Mouse (Mus musculus): ENCODE results near the gene Ogdh. TPM values are rescaled to one million over a fixed set of nuclear protein-coding genes. Genes with fewer than 3 reads are reported as not detected.

Gene Ogdh
- polyA plus RNA-seq, 2 experiments, result 41.8 to 60.6 TPM

GRCm38 (mm10) chr11:6405591-6406081 lies 114.2 kb downstream of the Ogdh start:
- ATAC-seq (ENCODE audit: insufficient read depth) (no peak), DNase-seq (ENCODE audit: low read depth in 3 of 3, low spot score in 3 of 3) (no peak)
- TF ChIP-seq EP300 (IDR thresholded peaks at IDR 0.05; ENCODE audit: low read depth) (no peak), CTCF (IDR thresholded peaks at IDR 0.05; ENCODE audit: low read depth) (no peak)
- Histone ChIP-seq H3K9me3 (ENCODE audit: control insufficient read depth, low read length) (no peaks in the 10 kb centered on the region), H3K4me3 (ENCODE audit: insufficient read depth in 1 of 2, low read depth in 2 of 2, low read length in 2 of 2) (no peak overlapping the region), H3K36me3 (replicated peaks; ENCODE audit: control insufficient read depth, insufficient read depth, low read depth) (peaks cover 20% of the 10 kb centered on the region), H3K4me1 (replicated peaks; ENCODE audit: control insufficient read depth in 2 of 2, insufficient read depth in 2 of 2, low read length in 1 of 2) (no peaks in the 10 kb centered on the region), H3K4me2 (ENCODE audit: low read depth) (no peak overlapping the region), H3K27me3 (ENCODE audit: control insufficient read depth, insufficient read depth, low read length) (no peaks in the 10 kb centered on the region), H3K9ac (replicated peaks) (no peak overlapping the region), H3K27ac (no peak overlapping the region)
- WGBS (ENCODE audit: insufficient replicate concordance), result 79% methylated on average over 4 of the region's 4 CpGs

Small RNA genes lying within 50 kb of the gene (microRNA-seq; reads per million reads assigned to microRNA genes)
- not detected for gene Mir7651

Other genes with a start within 250 kb of the Ogdh start
- 0.40 and 0.63 TPM in 2 replicates for gene Camk2b, start 225.3 kb upstream of the Ogdh start, polyA plus RNA-seq (2012; rRNA removed)
- gene Camk2b, start 225.3 kb upstream of the Ogdh start, polyA plus RNA-seq (2014; fragmentation: Nextera tagmentation; extraction: Ambion mirVana), result 0.40 and 0.55 TPM in 2 replicates
- 0.04 and 0.05 TPM in 2 replicates for gene A730071L15Rik, start 91.6 kb upstream of the Ogdh start, polyA plus RNA-seq (2012; rRNA removed)
- not detected in 2 replicates for gene A730071L15Rik, start 91.6 kb upstream of the Ogdh start, polyA plus RNA-seq (2014; fragmentation: Nextera tagmentation; extraction: Ambion mirVana)
- 10.2 TPM in 2 replicates for gene Nudcd3, start 91.2 kb upstream of the Ogdh start, polyA plus RNA-seq (2012; rRNA removed)
- 9.3 and 11.9 TPM in 2 replicates for gene Nudcd3, start 91.2 kb upstream of the Ogdh start, polyA plus RNA-seq (2014; fragmentation: Nextera tagmentation; extraction: Ambion mirVana)
- 0.11 and 0.13 TPM in 2 replicates for gene Npc1l1, start 61.5 kb upstream of the Ogdh start, polyA plus RNA-seq (2012; rRNA removed)
- 0.08 and 0.19 TPM in 2 replicates for gene Npc1l1, start 61.5 kb upstream of the Ogdh start, polyA plus RNA-seq (2014; fragmentation: Nextera tagmentation; extraction: Ambion mirVana)
- gene Ddx56, start 23.9 kb upstream of the Ogdh start, polyA plus RNA-seq (2012; rRNA removed), result 25.4 and 28.7 TPM in 2 replicates
- gene Ddx56, start 23.9 kb upstream of the Ogdh start, polyA plus RNA-seq (2014; fragmentation: Nextera tagmentation; extraction: Ambion mirVana), result 45.8 and 53.4 TPM in 2 replicates
- 23.9 and 28.3 TPM in 2 replicates for gene Tmed4, start 16.8 kb upstream of the Ogdh start, polyA plus RNA-seq (2012; rRNA removed)
- gene Tmed4, start 16.8 kb upstream of the Ogdh start, polyA plus RNA-seq (2014; fragmentation: Nextera tagmentation; extraction: Ambion mirVana), result 37.4 and 37.5 TPM in 2 replicates
- 7.3 and 9.4 TPM in 2 replicates for gene Zmiz2, start 97.4 kb downstream of the Ogdh start, polyA plus RNA-seq (2012; rRNA removed)
- gene Zmiz2, start 97.4 kb downstream of the Ogdh start, polyA plus RNA-seq (2014; fragmentation: Nextera tagmentation; extraction: Ambion mirVana), result 3.9 and 4.1 TPM in 2 replicates
- gene Ppia, start 123.8 kb downstream of the Ogdh start, polyA plus RNA-seq (2012; rRNA removed), result 1,485 and 1,780 TPM in 2 replicates
- 3,165 and 3,291 TPM in 2 replicates for gene Ppia, start 123.8 kb downstream of the Ogdh start, polyA plus RNA-seq (2014; fragmentation: Nextera tagmentation; extraction: Ambion mirVana)
- gene H2afv, start 152.8 kb downstream of the Ogdh start, polyA plus RNA-seq (2012; rRNA removed), result 35.2 and 44.2 TPM in 2 replicates
- 117 and 119 TPM in 2 replicates for gene H2afv, start 152.8 kb downstream of the Ogdh start, polyA plus RNA-seq (2014; fragmentation: Nextera tagmentation; extraction: Ambion mirVana)
- 4.1 and 6.2 TPM in 2 replicates for gene Purb, start 184.3 kb downstream of the Ogdh start, polyA plus RNA-seq (2012; rRNA removed)
- 6.2 TPM in 2 replicates for gene Purb, start 184.3 kb downstream of the Ogdh start, polyA plus RNA-seq (2014; fragmentation: Nextera tagmentation; extraction: Ambion mirVana)
- gene Myo1g, start 229.3 kb downstream of the Ogdh start, polyA plus RNA-seq (2012; rRNA removed), result 5.7 and 7.0 TPM in 2 replicates
- 5.4 and 5.7 TPM in 2 replicates for gene Myo1g, start 229.3 kb downstream of the Ogdh start, polyA plus RNA-seq (2014; fragmentation: Nextera tagmentation; extraction: Ambion mirVana)